Mouse (Mus musculus): ENCODE results near the gene Cenpm.

GRCm38 (mm10) chr15:82236565-82236964, 8.0 kb downstream of the Cenpm start:
- no peak for TF ChIP-seq GATA1 (IDR thresholded peaks at IDR 0.05; ENCODE audit: borderline replicate concordance, low read length)
- no peak for TF ChIP-seq FLI1 (IDR thresholded peaks at IDR 0.05; ENCODE audit: low read length)
